Mouse (Mus musculus): Measurements from ENCODE around the gene Slc39a9. TPM values are rescaled to one million over a fixed set of nuclear protein-coding genes. Genes with fewer than 3 reads are reported as not detected.

The Slc39a9 gene
- polyA plus RNA-seq (2015; fragmentation: Nextera tagmentation; extraction: Ambion mirVana) = 15.5 and 18.1 TPM in 2 replicates

GRCm38 (mm10) chr12:80643693-80644505, at the start of gene Slc39a9, which contains the start of gene Erh:
Gene Slc39a9, plus strand, starts transcription at chr12:80643883.
Gene Erh, minus strand, starts transcription at chr12:80644341.

GRCm38 (mm10) chr12:80692269-80692972, 48.7 kb downstream of the Slc39a9 start, which contains the start of gene Plekhd1:
Gene Plekhd1, plus strand, starts transcription at chr12:80692591.

Other genes with a start within 250 kb of the Slc39a9 start
- 18.5 and 18.7 TPM in 2 replicates for gene Dcaf5, start 207.3 kb upstream of the Slc39a9 start, polyA plus RNA-seq (2015; fragmentation: Nextera tagmentation; extraction: Ambion mirVana)
- gene Exd2, start 180.8 kb upstream of the Slc39a9 start, polyA plus RNA-seq (2015; fragmentation: Nextera tagmentation; extraction: Ambion mirVana) = 25.4 and 28.2 TPM in 2 replicates
- gene Galnt16, start 125.6 kb upstream of the Slc39a9 start, polyA plus RNA-seq (2015; fragmentation: Nextera tagmentation; extraction: Ambion mirVana) = 33.8 and 36.4 TPM in 2 replicates
- 223 and 240 TPM in 2 replicates for gene Erh, start 458 bp downstream of the Slc39a9 start, polyA plus RNA-seq (2015; fragmentation: Nextera tagmentation; extraction: Ambion mirVana)
- gene Plekhd1, start 48.7 kb downstream of the Slc39a9 start, polyA plus RNA-seq (2015; fragmentation: Nextera tagmentation; extraction: Ambion mirVana) = 14.7 and 16.7 TPM in 2 replicates
- 1.8 and 2.0 TPM in 2 replicates for gene Ccdc177, start 116.8 kb downstream of the Slc39a9 start, polyA plus RNA-seq (2015; fragmentation: Nextera tagmentation; extraction: Ambion mirVana)
- 7.9 and 8.4 TPM in 2 replicates for gene Susd6, start 146.6 kb downstream of the Slc39a9 start, polyA plus RNA-seq (2015; fragmentation: Nextera tagmentation; extraction: Ambion mirVana)